Mouse (Mus musculus) urinary bladder, adult 18-20 months (tissue): ENCODE measurements around the gene Ank2.

Experiments
- DNase-seq, 2 experiments: peaks; one replicate each; pipeline ENCODE4 v3.0.0; 2022; ENCODE audit warnings: low spot score in 2 of 2, mixed read lengths in 2 of 2

The Ank2 gene

DNA sequence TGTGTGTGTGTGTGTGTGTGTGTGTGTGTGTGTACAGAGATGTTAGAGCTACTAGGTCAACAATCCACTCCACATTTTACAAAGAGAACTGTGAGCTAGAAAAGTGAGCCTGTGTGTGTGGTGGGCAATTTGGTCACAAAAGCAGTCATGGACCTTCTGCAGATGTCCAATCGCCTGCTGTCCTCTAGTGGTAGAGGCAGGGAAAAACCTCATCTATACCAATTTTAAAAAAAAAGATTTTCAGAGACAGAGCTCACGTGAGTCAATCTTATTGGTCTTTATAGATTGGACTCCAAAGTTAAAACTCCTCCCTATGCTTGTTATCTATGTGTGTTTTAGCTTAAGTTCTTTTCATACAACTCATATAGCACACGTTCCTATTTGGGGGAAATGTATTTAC is 595.6 kb downstream of the Ank2 start:
- DNase-seq: no peak

DNA sequence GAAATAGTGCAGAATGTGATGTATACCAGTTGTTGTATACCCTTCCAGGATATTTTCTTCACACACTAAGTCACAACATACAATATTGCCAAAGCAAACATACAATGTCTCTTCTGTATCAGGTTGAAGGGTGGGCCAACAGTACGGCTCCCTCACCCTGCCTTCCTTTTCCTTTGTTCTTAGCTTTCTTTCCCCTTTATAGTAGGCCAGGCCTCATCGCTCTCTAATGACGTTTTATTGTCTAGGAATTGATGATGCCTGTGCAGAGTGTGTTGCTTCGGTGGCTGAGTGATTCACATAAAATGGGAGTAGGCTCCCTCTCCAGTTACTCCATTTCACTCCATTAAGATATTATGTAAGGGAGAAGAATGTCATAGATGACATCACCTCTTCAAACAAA is 612.5 kb downstream of the Ank2 start:
- DNase-seq: no peak

- no peak for DNase-seq
Observed at GRCm38 (mm10) chr3:126886090-126886489, 613.1 kb downstream of the Ank2 start.

DNA sequence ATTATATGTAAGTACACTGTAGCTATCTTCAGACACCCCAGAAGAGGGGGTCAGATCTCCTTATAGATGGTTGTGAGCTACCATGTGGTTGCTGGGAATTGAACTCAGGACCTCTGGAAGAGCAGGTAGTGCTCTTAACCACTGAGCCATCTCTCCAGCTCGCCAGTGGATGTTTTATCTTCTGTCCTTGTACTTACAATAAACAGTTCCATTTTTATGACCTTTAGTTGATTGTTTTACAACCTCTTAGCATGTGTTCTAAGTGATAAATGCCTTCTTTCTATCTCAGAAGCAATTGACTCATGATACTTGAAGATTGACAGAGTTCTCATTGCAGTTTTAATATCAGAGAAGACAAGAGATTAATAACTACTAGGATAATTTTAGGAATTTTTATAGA is 620.9 kb downstream of the Ank2 start:
- no peak for DNase-seq
